Mouse (Mus musculus) midbrain, embryonic 11.5 days (tissue): ENCODE measurements around the gene Trpm3. TPM values are rescaled to one million over a fixed set of nuclear protein-coding genes. Genes with fewer than 3 reads are reported as not detected.

Experiments used
- ATAC-seq: fragments of 200-750 bp; cut with Nextera tagmentation; 2 replicates; pipeline ENCODE4 v1.8.0; 2017; ENCODE audit warnings: moderate TSS enrichment, moderate library complexity; ENCODE audit not compliant: low FRiP score
- DNase-seq: peaks from one replicate; pipeline ENCODE4 v3.0.0; 2015; ENCODE audit warnings: low spot score; ENCODE audit errors: missing footprints
- H3K27ac ChIP-seq: fragments of 300-500 bp; sonication (generic); 2 replicates; pipeline ENCODE4 v1.5.1; 2014; ENCODE audit warnings: low read depth, low read length
- H3K27me3 ChIP-seq: fragments of 300-500 bp; sonication (generic); 2 replicates; pipeline ENCODE4 v1.6.1; 2014; ENCODE audit warnings: mild to moderate bottlenecking, low read length, moderate library complexity, mixed read lengths; ENCODE audit not compliant: control insufficient read depth, insufficient read depth
- H3K36me3 ChIP-seq: fragments of 300-500 bp; sonication (generic); 2 replicates; pipeline ENCODE4 v1.6.1; 2014; ENCODE audit warnings: mild to moderate bottlenecking, low read length, moderate library complexity, mixed read lengths; ENCODE audit not compliant: control insufficient read depth, insufficient read depth
- H3K4me1 ChIP-seq: fragments of 300-500 bp; sonication (generic); 2 replicates; pipeline ENCODE4 v1.6.1; 2014; ENCODE audit warnings: low read length; ENCODE audit not compliant: control insufficient read depth, insufficient read depth
- H3K4me2 ChIP-seq: fragments of 300-500 bp; sonication (generic); 2 replicates; pipeline ENCODE4 v1.6.1; 2014; ENCODE audit warnings: mild to moderate bottlenecking, moderate library complexity
- H3K4me3 ChIP-seq: fragments of 300-500 bp; sonication (generic); 2 replicates; pipeline ENCODE4 v1.5.1; 2014; ENCODE audit warnings: low read depth, low read length
- H3K9ac ChIP-seq: fragments of 300-500 bp; sonication (generic); 2 replicates; pipeline ENCODE4 v1.6.1; 2014; ENCODE audit warnings: low read length
- H3K9me3 ChIP-seq: fragments of 300-500 bp; sonication (generic); 2 replicates; pipeline ENCODE4 v1.6.1; 2016; ENCODE audit warnings: low read length; ENCODE audit not compliant: control insufficient read depth
- WGBS: fragments of 180-500 bp; shearing (Covaris S2); extraction: QIAGEN DNeasy Blood & Tissue Kit; methylation state at CpG from one replicate; pipeline ENCODE4 v1.1.7; 2014; 5-methylcytosine and 5-hydroxymethylcytosine counted together
- polyA plus RNA-seq: library from polyadenylated mRNA; unstranded; fragments of >200 nt; fragmentation: Nextera tagmentation; extraction: Ambion mirVana; gene quantifications from 2 replicates; pipeline ENCODE4 v1.2.1, GENCODE M21; 2014

Gene Trpm3
- polyA plus RNA-seq, 1 experiment from 2014 or later = 4.3 TPM

GRCm38 (mm10) chr19:22977508-22977907, 838.7 kb downstream of the Trpm3 start:
- Histone ChIP-seq H3K27me3 (no peaks in the 10 kb centered on the region), H3K9ac (no peak overlapping the region), H3K4me3 (no peak overlapping the region), H3K4me1 (no peaks in the 10 kb centered on the region), H3K36me3 (no peaks in the 10 kb centered on the region), H3K27ac (no peak overlapping the region), H3K4me2 (no peak overlapping the region), H3K9me3 (no peaks in the 10 kb centered on the region)
- WGBS = 75% methylated on average over 5 of the region's 5 CpGs
- ATAC-seq (no peak), DNase-seq (no peak)

- 94% methylated on average over 7 of the region's 7 CpGs for WGBS
- Histone ChIP-seq H3K9ac (no peak overlapping the region), H3K4me2 (no peak overlapping the region)
Measured at GRCm38 (mm10) chr19:22978763-22979162, 839.9 kb downstream of the Trpm3 start.

GRCm38 (mm10) chr19:22979191-22979590, 840.3 kb downstream of the Trpm3 start:
- Histone ChIP-seq H3K4me1 (no peaks in the 10 kb centered on the region), H3K27me3 (no peaks in the 10 kb centered on the region), H3K4me2 (no peak overlapping the region), H3K9ac (no peak overlapping the region), H3K4me3 (no peak overlapping the region), H3K36me3 (no peaks in the 10 kb centered on the region), H3K27ac (no peak overlapping the region), H3K9me3 (no peaks in the 10 kb centered on the region)
- ATAC-seq (no peak), DNase-seq (peak; percentile 56)
- WGBS = 65% methylated on average over 1 of the region's 1 CpGs

More at GRCm38 (mm10) chr19:22978763-22979162, 839.9 kb downstream of the Trpm3 start:
- no peaks in the 10 kb centered on the region for H3K4me1 ChIP-seq
- no peak overlapping the region for H3K27ac ChIP-seq
- no peak overlapping the region for H3K4me3 ChIP-seq
- no peaks in the 10 kb centered on the region for H3K9me3 ChIP-seq
- ATAC-seq (no peak), DNase-seq (peak; percentile 6)
- no peaks in the 10 kb centered on the region for H3K27me3 ChIP-seq
- H3K36me3 ChIP-seq = no peaks in the 10 kb centered on the region

GRCm38 (mm10) chr19:22987914-22988313, 849.1 kb downstream of the Trpm3 start:
- ATAC-seq (no peak), DNase-seq (no peak)
- H3K9me3 ChIP-seq = no peaks in the 10 kb centered on the region
- no peak overlapping the region for H3K4me2 ChIP-seq
- no peak overlapping the region for H3K9ac ChIP-seq
- no peaks in the 10 kb centered on the region for H3K36me3 ChIP-seq
- no peak overlapping the region for H3K4me3 ChIP-seq
- 94% methylated on average over 12 of the region's 12 CpGs for WGBS
- H3K27me3 ChIP-seq = no peaks in the 10 kb centered on the region
- H3K27ac ChIP-seq = no peak overlapping the region
- no peaks in the 10 kb centered on the region for H3K4me1 ChIP-seq

- no peak for ATAC-seq
- Histone ChIP-seq H3K4me1 (no peaks in the 10 kb centered on the region), H3K9me3 (no peaks in the 10 kb centered on the region), H3K27me3 (no peaks in the 10 kb centered on the region), H3K4me3 (no peak overlapping the region), H3K27ac (no peak overlapping the region), H3K4me2 (no peak overlapping the region), H3K9ac (no peak overlapping the region), H3K36me3 (no peaks in the 10 kb centered on the region)
- 77% methylated on average over 4 of the region's 4 CpGs for WGBS
- no peak for DNase-seq
Measured at GRCm38 (mm10) chr19:22993946-22994345, 855.1 kb downstream of the Trpm3 start.

GRCm38 (mm10) chr19:22994531-22994930, 855.7 kb downstream of the Trpm3 start:
- Histone ChIP-seq H3K36me3 (no peaks in the 10 kb centered on the region), H3K9me3 (no peaks in the 10 kb centered on the region), H3K27ac (no peak overlapping the region), H3K27me3 (no peaks in the 10 kb centered on the region), H3K4me1 (no peaks in the 10 kb centered on the region), H3K4me3 (no peak overlapping the region), H3K4me2 (no peak overlapping the region), H3K9ac (no peak overlapping the region)
- DNase-seq (no peak), ATAC-seq (no peak)
- 90% methylated on average over 5 of the region's 5 CpGs for WGBS

GRCm38 (mm10) chr19:23000293-23000692, 861.4 kb downstream of the Trpm3 start:
- Histone ChIP-seq H3K4me2 (no peak overlapping the region), H3K9me3 (no peaks in the 10 kb centered on the region), H3K27ac (no peak overlapping the region), H3K4me3 (no peak overlapping the region), H3K36me3 (no peaks in the 10 kb centered on the region), H3K4me1 (no peaks in the 10 kb centered on the region), H3K27me3 (no peaks in the 10 kb centered on the region), H3K9ac (no peak overlapping the region)
- DNase-seq (no peak), ATAC-seq (no peak)
- WGBS = 90% methylated on average over 1 of the region's 1 CpGs

- Histone ChIP-seq H3K9me3 (no peaks in the 10 kb centered on the region), H3K4me1 (no peaks in the 10 kb centered on the region), H3K4me3 (no peak overlapping the region), H3K9ac (no peak overlapping the region), H3K36me3 (no peaks in the 10 kb centered on the region), H3K27ac (no peak overlapping the region), H3K4me2 (no peak overlapping the region), H3K27me3 (no peaks in the 10 kb centered on the region)
- 66% methylated on average over 8 of the region's 8 CpGs for WGBS
- no peak for ATAC-seq
- DNase-seq = no peak
Measured at GRCm38 (mm10) chr19:23003861-23004260, 865.0 kb downstream of the Trpm3 start.

- DNase-seq (no peak), ATAC-seq (no peak)
- H3K27me3 ChIP-seq = no peaks in the 10 kb centered on the region
- H3K27ac ChIP-seq = no peak overlapping the region
- H3K4me3 ChIP-seq = no peak overlapping the region
- H3K36me3 ChIP-seq = no peaks in the 10 kb centered on the region
- H3K9ac ChIP-seq = no peak overlapping the region
- no peak overlapping the region for H3K4me2 ChIP-seq
- H3K4me1 ChIP-seq = no peaks in the 10 kb centered on the region
- no peaks in the 10 kb centered on the region for H3K9me3 ChIP-seq
- 90% methylated on average over 7 of the region's 7 CpGs for WGBS
Measured at GRCm38 (mm10) chr19:23005851-23006250, 867.0 kb downstream of the Trpm3 start.
